Mouse (Mus musculus) c-Kit-positive CD71-positive TER-119-positive erythroid progenitor cells, embryonic 14.5 days (primary cell): ENCODE data around the gene Ndufs1.
A peak's percentile ranks its signal among the peaks of the same experiment; 100 is the strongest.
"Not testable (repeated sequence)": the region's sequence is repeated elsewhere in the genome, so short reads cannot be mapped to it uniquely, and the experiment has no call there.

ENCODE experiments used
- DNase-seq: peaks from one replicate; pipeline ENCODE4 v3.0.0-alpha.2; 2013; ENCODE audit warnings: low spot score

Gene Ndufs1

GRCm38 (mm10) chr1:63182636-63183270 is 6.1 kb upstream of the Ndufs1 start:
- peak; percentile 44 for DNase-seq

GRCm38 (mm10) chr1:63182212-63182611 is 5.6 kb upstream of the Ndufs1 start:
- DNase-seq, result no peak

GRCm38 (mm10) chr1:63181480-63181879 is 4.8 kb upstream of the Ndufs1 start:
- DNase-seq, result no peak

GRCm38 (mm10) chr1:63181019-63181418 is 4.4 kb upstream of the Ndufs1 start:
- DNase-seq, result peak; percentile 95

GRCm38 (mm10) chr1:63180575-63180974 is 3.9 kb upstream of the Ndufs1 start:
- DNase-seq, result not testable (repeated sequence)

- no peak for DNase-seq
These were observed 3.5 kb upstream of the Ndufs1 start for GRCm38 (mm10) chr1:63180122-63180521.

- no peak for DNase-seq
These were observed 1.7 kb upstream of the Ndufs1 start for GRCm38 (mm10) chr1:63178308-63178707.

GRCm38 (mm10) chr1:63176259-63176603 is 402 bp downstream of the Ndufs1 start:
- no peak for DNase-seq

- peak; percentile 40 for DNase-seq
These were observed 780 bp downstream of the Ndufs1 start for GRCm38 (mm10) chr1:63175853-63176252.

GRCm38 (mm10) chr1:63168638-63169037 is 8.0 kb downstream of the Ndufs1 start:
- DNase-seq, result no peak

- DNase-seq, result no peak
These were observed 36.4 kb downstream of the Ndufs1 start for GRCm38 (mm10) chr1:63140231-63140630.

- not testable (repeated sequence) for DNase-seq
These were observed 38.0 kb downstream of the Ndufs1 start for GRCm38 (mm10) chr1:63138586-63138985.

- DNase-seq, result no peak
These were observed 38.7 kb downstream of the Ndufs1 start for GRCm38 (mm10) chr1:63137971-63138370.

- DNase-seq, result no peak
These were observed 42.1 kb downstream of the Ndufs1 start for GRCm38 (mm10) chr1:63134530-63134929.

- no peak for DNase-seq
These were observed 44.9 kb downstream of the Ndufs1 start for GRCm38 (mm10) chr1:63131766-63132165.

GRCm38 (mm10) chr1:63130883-63131282 is 45.8 kb downstream of the Ndufs1 start:
- DNase-seq, result no peak

- DNase-seq, result peak; percentile 20
These were observed 46.6 kb downstream of the Ndufs1 start for GRCm38 (mm10) chr1:63129857-63130690.

- no peak for DNase-seq
These were observed 47.4 kb downstream of the Ndufs1 start for GRCm38 (mm10) chr1:63129273-63129672.

- no peak for DNase-seq
These were observed 50.4 kb downstream of the Ndufs1 start for GRCm38 (mm10) chr1:63126206-63126605.

GRCm38 (mm10) chr1:63123823-63124450 is 52.7 kb downstream of the Ndufs1 start:
- no peak for DNase-seq

- DNase-seq, result no peak
These were observed 54.6 kb downstream of the Ndufs1 start for GRCm38 (mm10) chr1:63122005-63122404.

GRCm38 (mm10) chr1:63120382-63120781 is 56.3 kb downstream of the Ndufs1 start:
- DNase-seq, result no peak

- no peak for DNase-seq
These were observed 57.0 kb downstream of the Ndufs1 start for GRCm38 (mm10) chr1:63119675-63120074.
